Mouse (Mus musculus): ENCODE results near the gene Smco4. TPM values are rescaled to one million over a fixed set of nuclear protein-coding genes. Genes with fewer than 3 reads are reported as not detected.

Gene Smco4
- total RNA-seq (2014; rRNA removed; ENCODE audit: low replicate concordance) (6.0 and 11.5 TPM in 2 replicates), polyA plus RNA-seq (2015; fragmentation: Nextera tagmentation; extraction: Ambion mirVana) (1.2 and 1.3 TPM in 2 replicates)

DNA sequence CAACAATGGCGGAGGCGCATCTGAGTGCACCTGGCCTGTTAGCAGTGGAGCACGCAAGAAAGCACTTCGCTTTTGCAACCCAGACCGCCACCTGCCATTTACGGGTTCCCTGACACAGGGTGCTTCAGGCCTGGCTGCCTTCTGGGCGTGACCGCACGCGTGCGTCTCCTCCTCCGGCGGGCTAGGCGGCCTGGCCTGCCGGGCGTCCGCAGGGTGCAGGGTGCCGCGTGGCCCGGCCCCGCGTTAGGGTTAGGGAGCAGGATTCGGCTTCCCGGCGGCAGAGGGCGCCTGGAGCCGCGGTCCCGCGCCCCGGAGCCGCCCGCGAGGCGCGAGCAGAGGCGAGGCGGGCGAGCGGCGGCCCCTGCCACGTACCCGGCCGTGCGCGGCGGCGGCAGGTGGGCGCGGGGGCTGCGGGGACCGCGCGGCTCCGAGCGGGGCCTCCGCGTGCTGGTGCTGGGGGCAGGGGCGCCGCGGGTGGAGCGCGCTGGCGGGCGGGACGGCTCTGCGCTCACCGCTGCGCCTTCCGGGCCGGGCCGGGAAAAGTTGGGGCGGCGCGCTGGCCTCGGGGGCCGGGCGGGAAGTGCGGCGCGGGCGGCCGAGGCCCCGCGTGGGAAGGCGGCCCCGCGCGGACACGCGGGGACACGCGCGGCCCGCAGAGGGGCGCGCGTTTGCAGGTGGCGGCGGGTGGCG is at the start of gene Smco4:
Gene Smco4, plus strand, starts transcription at position 198 of the 690 bp plus-strand sequence.
- H3K4me2 ChIP-seq (ENCODE audit: low read depth, low read length) = peak within 1 kb of the TSS; percentile 99
- under 1% methylated on average over 95 of the region's 101 CpGs for WGBS
- H3K9ac ChIP-seq (replicated peaks; ENCODE audit: low read depth, low read length) = peak within 1 kb of the TSS; percentile 85
- peak within 1 kb of the TSS; percentile 85 for H3K4me3 ChIP-seq (ENCODE audit: low read depth, low read length)
- no peaks in the 10 kb centered on the region for H3K27me3 ChIP-seq (ENCODE audit: control insufficient read depth, insufficient read depth, low read length)
- no peaks in the 10 kb centered on the region for H3K36me3 ChIP-seq (replicated peaks; ENCODE audit: control insufficient read depth, insufficient read depth, low read length)
- no peaks in the 10 kb centered on the region for H3K9me3 ChIP-seq (replicated peaks; ENCODE audit: control insufficient read depth, low read length)
- H3K4me1 ChIP-seq (ENCODE audit: control insufficient read depth, insufficient read depth) = peaks cover 4% of the 10 kb centered on the region; the same call in 1 of the 2 replicates
- ATAC-seq (ENCODE audit: insufficient read depth, low read depth) (peak; percentile 87), DNase-seq (ENCODE audit: low spot score) (peak; percentile 52)
- H3K27ac ChIP-seq (ENCODE audit: low read depth) = peak within 1 kb of the TSS; percentile 72
- peak; percentile 36; the same call in 1 of the 2 replicates for TF ChIP-seq CTCF (IDR thresholded peaks at IDR 0.05; ENCODE audit: low read depth)
- TF ChIP-seq EP300 (IDR thresholded peaks at IDR 0.05; ENCODE audit: low read depth) = no peak

DNA sequence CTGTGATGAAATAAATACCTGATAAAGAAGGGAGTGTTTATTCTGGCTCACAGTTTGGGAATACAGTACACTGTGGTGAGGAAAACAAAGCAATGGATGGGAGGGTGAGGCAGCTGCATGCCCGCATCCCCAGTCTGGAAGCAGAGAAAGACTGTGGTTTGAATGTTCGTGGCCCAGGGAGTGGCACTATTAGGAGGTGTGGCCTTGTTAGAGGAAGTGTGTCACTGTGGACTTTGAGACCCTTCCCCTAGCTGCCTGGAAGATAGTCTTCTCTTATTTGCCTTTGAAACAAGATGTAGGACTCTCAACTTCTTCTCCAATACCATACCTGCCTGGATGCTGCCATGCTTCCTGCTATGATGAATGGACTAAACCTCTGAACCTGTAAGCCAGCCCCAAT is 45.8 kb upstream of the Smco4 start:
- no peak for DNase-seq (ENCODE audit: low spot score)
- H3K36me3 ChIP-seq (replicated peaks; ENCODE audit: control insufficient read depth, insufficient read depth, low read length) = no peaks in the 10 kb centered on the region
- 68% methylated on average over 2 of the region's 2 CpGs for WGBS

DNA sequence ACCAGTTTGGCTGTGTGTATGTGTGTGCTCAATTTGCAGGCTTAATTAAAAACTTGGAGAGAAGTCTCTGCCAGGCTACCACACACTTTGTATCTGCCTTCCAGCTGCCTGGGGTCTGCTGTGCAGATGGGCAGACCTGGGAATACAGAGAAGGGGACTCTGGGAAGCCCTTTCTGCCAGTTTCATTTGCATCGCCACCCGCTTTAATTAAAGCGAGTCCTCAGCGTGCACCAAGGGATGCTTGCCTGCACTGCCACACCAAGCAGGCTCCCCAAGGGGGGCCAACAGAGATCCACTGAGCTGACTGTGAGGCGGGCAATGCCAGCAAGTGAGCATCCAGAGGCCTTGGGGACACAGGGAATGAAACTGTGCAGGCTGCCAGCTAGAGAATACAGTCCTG is 42.3 kb upstream of the Smco4 start:
- WGBS = 62% methylated on average over 5 of the region's 5 CpGs
- no peak overlapping the region for H3K4me2 ChIP-seq (ENCODE audit: low read depth, low read length)
- no peaks in the 10 kb centered on the region for H3K27me3 ChIP-seq (ENCODE audit: control insufficient read depth, insufficient read depth, low read length)
- TF ChIP-seq EP300 (IDR thresholded peaks at IDR 0.05; ENCODE audit: low read depth) (no peak), CTCF (IDR thresholded peaks at IDR 0.05; ENCODE audit: low read depth) (no peak)
- H3K27ac ChIP-seq (ENCODE audit: low read depth) = no peak overlapping the region
- no peaks in the 10 kb centered on the region for H3K9me3 ChIP-seq (replicated peaks; ENCODE audit: control insufficient read depth, low read length)
- H3K9ac ChIP-seq (replicated peaks; ENCODE audit: low read depth, low read length) = no peak overlapping the region
- H3K36me3 ChIP-seq (replicated peaks; ENCODE audit: control insufficient read depth, insufficient read depth, low read length) = no peaks in the 10 kb centered on the region
- no peak overlapping the region for H3K4me3 ChIP-seq (ENCODE audit: low read depth, low read length)
- no peaks in the 10 kb centered on the region for H3K4me1 ChIP-seq (ENCODE audit: control insufficient read depth, insufficient read depth)
- no peak for DNase-seq (ENCODE audit: low spot score)
- ATAC-seq (ENCODE audit: insufficient read depth, low read depth) = no peak

More for the DNA sequence above, 45.8 kb upstream of the Smco4 start:
- Histone ChIP-seq H3K9me3 (replicated peaks; ENCODE audit: control insufficient read depth, low read length) (no peaks in the 10 kb centered on the region), H3K9ac (replicated peaks; ENCODE audit: low read depth, low read length) (no peak overlapping the region), H3K27me3 (ENCODE audit: control insufficient read depth, insufficient read depth, low read length) (no peaks in the 10 kb centered on the region), H3K4me2 (ENCODE audit: low read depth, low read length) (no peak overlapping the region), H3K27ac (ENCODE audit: low read depth) (no peak overlapping the region), H3K4me1 (ENCODE audit: control insufficient read depth, insufficient read depth) (no peaks in the 10 kb centered on the region), H3K4me3 (ENCODE audit: low read depth, low read length) (no peak overlapping the region)
- no peak for ATAC-seq (ENCODE audit: insufficient read depth, low read depth)
- TF ChIP-seq CTCF (IDR thresholded peaks at IDR 0.05; ENCODE audit: low read depth) (no peak), EP300 (IDR thresholded peaks at IDR 0.05; ENCODE audit: low read depth) (no peak)

DNA sequence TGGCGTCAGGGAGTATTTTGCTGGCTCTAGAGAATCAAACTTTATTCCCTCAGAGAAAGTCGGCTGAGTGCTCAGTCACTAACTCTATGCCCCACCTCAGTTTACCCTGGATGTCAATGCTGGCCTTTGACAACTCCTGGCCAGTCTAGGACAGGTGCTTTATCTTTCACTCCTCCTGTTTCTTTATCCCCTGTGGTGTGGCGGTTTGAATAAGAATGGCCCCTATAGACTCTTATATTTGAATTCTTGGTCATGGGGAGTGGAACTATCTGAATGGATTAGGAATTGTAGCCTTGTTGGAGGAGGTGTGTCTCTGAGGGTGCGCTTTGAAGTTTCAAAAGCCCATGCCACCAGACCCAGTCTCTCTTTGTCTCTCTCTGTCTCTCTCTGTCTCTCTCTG is 21.0 kb upstream of the Smco4 start:
- Histone ChIP-seq H3K4me1 (ENCODE audit: control insufficient read depth, insufficient read depth) (no peaks in the 10 kb centered on the region), H3K4me3 (ENCODE audit: low read depth, low read length) (no peak overlapping the region), H3K4me2 (ENCODE audit: low read depth, low read length) (no peak overlapping the region), H3K36me3 (replicated peaks; ENCODE audit: control insufficient read depth, insufficient read depth, low read length) (no peaks in the 10 kb centered on the region), H3K27ac (ENCODE audit: low read depth) (no peak overlapping the region), H3K9me3 (replicated peaks; ENCODE audit: control insufficient read depth, low read length) (no peaks in the 10 kb centered on the region), H3K9ac (replicated peaks; ENCODE audit: low read depth, low read length) (no peak overlapping the region), H3K27me3 (ENCODE audit: control insufficient read depth, insufficient read depth, low read length) (no peaks in the 10 kb centered on the region)
- 68% methylated on average over 4 of the region's 4 CpGs for WGBS
- no peak for ATAC-seq (ENCODE audit: insufficient read depth, low read depth)
- TF ChIP-seq EP300 (IDR thresholded peaks at IDR 0.05; ENCODE audit: low read depth) = no peak
- no peak for TF ChIP-seq CTCF (IDR thresholded peaks at IDR 0.05; ENCODE audit: low read depth)
- no peak for DNase-seq (ENCODE audit: low spot score)

DNA sequence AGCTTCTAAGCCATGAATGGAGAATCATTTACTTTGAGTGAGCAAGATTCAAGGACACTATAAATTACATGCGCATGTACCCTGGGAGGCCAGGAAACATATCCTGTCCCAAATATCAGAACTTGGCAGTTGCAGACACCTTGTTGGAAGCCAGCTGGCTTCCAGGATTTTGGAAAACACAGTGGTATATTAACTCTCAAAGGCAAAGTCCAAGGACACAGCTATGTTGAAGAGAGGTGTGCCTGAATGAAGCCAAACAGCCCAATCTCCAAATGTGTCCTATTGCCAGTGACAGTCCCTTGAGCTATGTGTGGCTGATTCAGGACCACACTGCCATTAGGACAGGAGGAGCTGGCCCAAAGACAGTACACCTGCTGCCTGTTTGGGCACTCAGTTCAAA is 20.0 kb upstream of the Smco4 start:
- Histone ChIP-seq H3K27ac (ENCODE audit: low read depth) (no peak overlapping the region), H3K9me3 (replicated peaks; ENCODE audit: control insufficient read depth, low read length) (no peaks in the 10 kb centered on the region), H3K27me3 (ENCODE audit: control insufficient read depth, insufficient read depth, low read length) (no peaks in the 10 kb centered on the region), H3K4me3 (ENCODE audit: low read depth, low read length) (no peak overlapping the region), H3K4me2 (ENCODE audit: low read depth, low read length) (no peak overlapping the region), H3K4me1 (ENCODE audit: control insufficient read depth, insufficient read depth) (no peaks in the 10 kb centered on the region), H3K9ac (replicated peaks; ENCODE audit: low read depth, low read length) (no peak overlapping the region), H3K36me3 (replicated peaks; ENCODE audit: control insufficient read depth, insufficient read depth, low read length) (no peaks in the 10 kb centered on the region)
- TF ChIP-seq EP300 (IDR thresholded peaks at IDR 0.05; ENCODE audit: low read depth) (no peak), CTCF (IDR thresholded peaks at IDR 0.05; ENCODE audit: low read depth) (no peak)
- no peak for DNase-seq (ENCODE audit: low spot score)
- no peak for ATAC-seq (ENCODE audit: insufficient read depth, low read depth)
- 73% methylated on average over 1 of the region's 1 CpGs for WGBS

DNA sequence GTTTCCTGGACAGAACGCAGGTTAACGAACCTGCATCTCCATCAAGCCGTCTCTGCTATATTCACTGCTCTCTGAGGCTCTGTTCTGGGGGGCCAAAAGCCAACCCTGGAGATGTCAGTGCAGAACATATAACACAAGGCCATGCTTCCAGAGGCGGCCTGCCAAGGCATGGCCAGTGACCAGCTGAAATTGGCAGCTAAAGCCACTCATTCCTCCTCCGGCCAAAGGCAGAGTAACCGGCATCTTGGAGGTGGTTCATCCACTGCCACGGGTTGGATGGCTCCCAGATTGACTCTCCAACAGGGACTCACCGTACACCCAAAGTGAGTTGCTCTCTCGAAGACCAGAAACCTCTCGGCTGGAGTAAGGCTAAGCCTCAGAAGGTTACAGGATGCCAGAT is 15.7 kb upstream of the Smco4 start:
- Histone ChIP-seq H3K36me3 (replicated peaks; ENCODE audit: control insufficient read depth, insufficient read depth, low read length) (no peaks in the 10 kb centered on the region), H3K4me3 (ENCODE audit: low read depth, low read length) (no peak overlapping the region), H3K9ac (replicated peaks; ENCODE audit: low read depth, low read length) (no peak overlapping the region), H3K4me2 (ENCODE audit: low read depth, low read length) (no peak overlapping the region), H3K9me3 (replicated peaks; ENCODE audit: control insufficient read depth, low read length) (no peaks in the 10 kb centered on the region), H3K27ac (ENCODE audit: low read depth) (no peak overlapping the region), H3K27me3 (ENCODE audit: control insufficient read depth, insufficient read depth, low read length) (no peaks in the 10 kb centered on the region), H3K4me1 (ENCODE audit: control insufficient read depth, insufficient read depth) (no peaks in the 10 kb centered on the region)
- no peak for TF ChIP-seq EP300 (IDR thresholded peaks at IDR 0.05; ENCODE audit: low read depth)
- no peak for TF ChIP-seq CTCF (IDR thresholded peaks at IDR 0.05; ENCODE audit: low read depth)
- no peak for ATAC-seq (ENCODE audit: insufficient read depth, low read depth)
- WGBS = 81% methylated on average over 10 of the region's 10 CpGs
- no peak for DNase-seq (ENCODE audit: low spot score)
